Mouse (Mus musculus): ENCODE results near the gene Cmtm4. TPM values are rescaled to one million over a fixed set of nuclear protein-coding genes. Genes with fewer than 3 reads are reported as not detected.
"Not testable (repeated sequence)": the region's sequence is repeated elsewhere in the genome, so short reads cannot be mapped to it uniquely, and the experiment has no call there.

Gene Cmtm4
- total RNA-seq, 2 experiments from 2014 or later: 11.3 to 12.8 TPM

DNA sequence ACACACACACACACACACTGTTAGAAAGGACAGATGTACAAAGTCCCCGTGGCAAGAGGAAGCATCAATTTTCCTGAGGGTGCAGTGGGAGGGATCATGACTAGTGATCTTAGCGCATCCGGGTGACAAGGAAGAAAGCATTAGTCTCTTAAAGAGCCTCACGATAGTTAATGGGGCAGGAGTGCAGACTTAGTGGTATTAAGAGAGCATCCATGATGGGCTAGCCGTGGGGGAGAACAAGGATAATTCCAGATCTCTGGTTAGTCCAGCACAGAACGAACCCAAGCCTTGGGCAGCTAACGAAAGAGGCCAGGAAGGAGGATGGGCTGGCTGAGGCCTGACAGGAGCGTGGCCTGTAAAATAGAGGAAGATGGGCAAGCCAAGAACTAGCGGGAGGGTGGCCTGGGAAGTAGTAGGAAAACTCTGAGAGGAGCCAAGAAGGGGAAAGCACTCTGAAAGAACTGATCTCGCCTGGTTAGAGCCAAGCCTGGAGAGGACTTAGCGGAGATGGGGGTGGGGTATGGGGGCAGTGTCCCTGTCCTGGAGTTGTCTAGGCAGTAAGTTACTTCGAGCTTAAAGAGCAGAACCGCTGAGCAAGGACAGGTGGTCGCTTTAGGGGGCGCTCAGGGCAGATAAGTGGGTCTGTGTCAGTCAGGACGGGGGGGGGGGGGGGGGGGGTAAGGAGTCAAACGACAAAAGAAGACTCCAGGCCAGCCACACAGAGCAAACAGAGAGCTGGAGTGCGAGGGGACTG lies 56.2 kb downstream of the Cmtm4 start, which contains the start of gene Cmtm3:
Gene Cmtm3 (plus strand): TSS at position 182 of the 754 bp plus-strand sequence.
- peak; percentile 64 to 69 for DNase-seq

DNA sequence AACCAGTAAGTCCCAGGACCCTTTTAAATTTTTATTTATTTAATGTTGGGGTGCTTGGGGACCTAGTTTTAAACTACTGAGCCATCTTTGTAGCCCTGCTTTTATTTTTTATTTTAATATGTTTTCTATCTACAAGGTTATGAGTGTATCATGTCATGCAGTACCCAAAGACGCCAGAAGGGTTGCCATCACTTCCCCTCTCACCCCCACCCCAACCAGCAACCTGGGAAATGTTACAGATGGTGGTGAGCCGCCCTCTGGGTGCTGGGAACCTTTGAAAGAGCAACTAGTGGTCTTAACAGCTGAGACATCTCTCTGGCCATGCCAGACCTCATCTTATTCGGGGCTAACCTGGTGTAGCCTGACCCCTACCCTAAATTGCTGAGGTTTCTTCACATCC lies 57.7 kb downstream of the Cmtm4 start:
- DNase-seq: no peak

GRCm38 (mm10) chr8:104336806-104337205 lies 58.8 kb downstream of the Cmtm4 start:
- DNase-seq: no peak

DNA sequence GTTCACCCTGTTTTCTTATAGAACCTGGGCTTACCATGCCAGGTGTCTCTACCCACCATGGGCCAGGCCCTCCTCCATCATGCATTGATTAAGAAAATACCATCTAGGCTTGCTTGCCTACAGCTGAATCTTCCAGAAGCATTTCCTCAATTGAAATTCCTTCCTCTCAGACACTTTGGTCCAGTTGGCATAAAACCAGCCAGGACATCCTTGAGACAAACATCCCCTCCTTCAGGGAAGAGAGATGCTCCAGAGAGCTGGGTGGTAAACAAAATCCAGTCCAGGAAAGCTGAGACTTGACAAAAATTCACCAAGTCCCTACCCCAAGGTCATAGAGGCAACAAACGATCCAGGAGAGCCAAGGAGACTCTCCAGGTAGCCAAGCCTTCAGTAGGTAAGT lies 61.4 kb downstream of the Cmtm4 start:
- peak in 1 of 2 experiments; percentile 35 for DNase-seq

- peak in 1 of 2 experiments; percentile 37 for DNase-seq
Measured at GRCm38 (mm10) chr8:104333786-104334185, 61.8 kb downstream of the Cmtm4 start.

DNA sequence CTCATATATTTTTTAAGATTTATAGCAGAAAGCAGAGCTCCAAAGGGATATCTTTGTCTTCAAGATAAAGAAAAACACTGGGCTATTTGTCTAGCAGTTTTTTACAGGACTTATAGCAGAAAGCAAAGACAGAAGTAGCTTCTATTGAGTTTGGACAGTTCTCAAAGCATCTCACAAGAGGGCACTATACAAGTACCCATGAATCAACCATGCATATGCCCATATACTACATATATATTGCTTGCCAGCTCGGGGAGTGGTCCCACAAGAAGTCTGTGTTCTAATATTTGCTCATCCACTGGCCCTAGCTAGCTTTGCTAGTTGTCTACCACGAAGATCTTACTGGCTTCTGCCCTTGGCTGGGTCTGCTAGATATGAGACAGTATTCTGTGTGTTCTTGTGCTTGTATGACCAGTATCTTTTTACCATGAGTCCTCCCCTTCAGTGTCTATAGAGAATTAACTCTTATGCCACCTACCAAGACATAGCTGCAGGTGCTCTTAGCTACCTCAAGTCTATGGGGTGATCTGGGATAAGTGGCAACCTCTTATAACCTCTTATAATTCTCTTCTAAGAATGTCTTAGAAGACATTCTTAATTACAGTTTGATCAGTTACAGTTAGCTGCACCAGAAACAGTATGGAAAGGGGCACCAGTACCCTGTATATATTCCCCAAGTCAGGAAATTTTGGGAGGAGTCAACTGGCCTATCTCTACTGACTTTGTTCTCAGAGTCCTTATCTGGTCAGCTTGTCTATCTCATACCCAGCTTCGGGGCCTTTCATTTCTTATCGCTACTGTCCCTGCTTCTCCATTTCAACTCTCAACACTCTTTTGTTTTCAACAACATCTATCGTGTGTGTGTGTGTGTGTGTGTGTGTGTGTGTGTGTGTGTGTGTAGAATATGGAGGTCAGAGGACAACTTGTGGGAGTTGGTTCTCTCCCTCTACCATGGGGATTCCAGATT lies 62.7 kb downstream of the Cmtm4 start:
- DNase-seq: no peak

- not testable (repeated sequence) for DNase-seq
Measured at GRCm38 (mm10) chr8:104321930-104322329, 73.7 kb downstream of the Cmtm4 start, which contains the start of gene Cmtm2b. TSS of gene Cmtm2b (plus strand) at chr8:104322230.

DNA sequence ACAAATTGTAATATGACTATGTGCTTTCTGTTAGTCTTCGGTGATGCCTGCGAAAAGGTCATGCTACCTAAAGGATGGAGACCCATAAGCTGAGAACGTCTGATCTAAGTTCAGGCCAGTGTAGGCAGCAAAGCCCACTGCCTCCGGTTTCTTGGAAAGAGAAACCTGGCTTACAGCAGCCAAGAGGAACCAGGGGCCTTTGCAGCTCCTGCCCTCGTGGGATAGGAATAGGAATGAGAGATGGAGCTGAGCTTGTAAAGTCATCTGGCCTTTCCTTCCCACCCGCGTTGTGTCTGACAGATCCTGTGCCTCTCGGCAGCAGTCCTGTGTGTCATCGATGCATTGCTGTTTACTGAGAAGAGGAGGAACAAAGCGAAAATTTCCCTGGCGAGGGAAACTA lies 74.3 kb downstream of the Cmtm4 start, which contains the start of gene Gm11020:
Gene Gm11020 (plus strand): TSS at position 301 of the 400 bp plus-strand sequence.
- DNase-seq: not testable (repeated sequence)

GRCm38 (mm10) chr8:104313311-104313710 lies 82.3 kb downstream of the Cmtm4 start:
- peak; percentile 42 to 45 for DNase-seq

- not testable (repeated sequence) for DNase-seq
Measured at GRCm38 (mm10) chr8:104312023-104312422, 83.6 kb downstream of the Cmtm4 start.

DNA sequence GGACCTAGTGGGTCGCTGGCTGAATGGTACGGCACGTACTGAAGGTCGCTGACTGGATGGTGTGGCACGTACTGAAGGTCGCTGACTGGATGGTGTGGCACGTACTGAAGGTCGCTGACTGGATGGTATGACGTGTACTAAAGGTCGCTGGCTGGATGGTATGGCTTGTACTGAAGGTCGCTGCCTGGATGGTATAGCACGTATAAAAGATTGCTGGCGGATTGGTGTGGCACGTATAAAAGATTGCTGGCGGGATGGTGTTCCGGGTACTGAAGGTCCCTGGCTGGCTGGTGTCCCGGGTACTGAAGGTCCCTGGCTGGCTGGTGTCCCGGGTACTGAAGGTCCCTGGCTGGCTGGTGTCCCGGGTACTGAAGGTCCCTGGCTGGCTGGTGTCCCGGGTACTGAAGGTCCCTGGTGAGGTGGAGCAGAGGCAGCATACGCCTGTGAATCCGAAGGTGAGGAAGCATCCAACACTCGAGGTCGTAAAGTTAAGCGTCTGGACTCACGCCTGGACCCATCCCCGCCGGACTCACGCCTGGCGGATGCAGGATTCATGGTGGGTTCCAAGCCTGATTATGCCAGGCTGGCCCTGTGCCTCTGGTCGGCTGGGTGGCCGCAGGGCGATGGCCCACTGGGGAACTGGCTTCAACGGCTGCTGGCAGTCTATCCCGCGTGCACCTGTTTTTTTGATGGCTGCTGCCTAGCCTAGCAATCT lies 86.0 kb downstream of the Cmtm4 start, which contains the start of the genes Gm45711 and Cmtm1:
Gene Gm45711 (minus strand): TSS at position 641 of the 715 bp plus-strand sequence.
Gene Cmtm1 (minus strand): TSS at position 705 of the 715 bp plus-strand sequence.
- DNase-seq: peak; percentile 50 to 63

- not testable (repeated sequence) for DNase-seq
Measured at GRCm38 (mm10) chr8:104308341-104308740, 87.3 kb downstream of the Cmtm4 start.

GRCm38 (mm10) chr8:104304962-104305361 lies 90.6 kb downstream of the Cmtm4 start:
- DNase-seq: no peak

GRCm38 (mm10) chr8:104302536-104302935 lies 93.1 kb downstream of the Cmtm4 start:
- not testable (repeated sequence) for DNase-seq

- peak; percentile 4 to 10 for DNase-seq
Measured at GRCm38 (mm10) chr8:104301577-104301976, 94.0 kb downstream of the Cmtm4 start.

Other genes starting within 250 kb of the Cmtm4 start
- gene Bean1, start 225.4 kb downstream of the Cmtm4 start, total RNA-seq (2021): 1 to 10 TPM; 1.5 to 1.8 TPM
- 1 to 10 TPM; 7.2 to 9.5 TPM for gene Tk2, start 147.2 kb downstream of the Cmtm4 start, total RNA-seq (2021)
- gene Cklf, start 144.9 kb downstream of the Cmtm4 start, total RNA-seq (2021): 1 to 10 TPM; 2.6 to 4.8 TPM
- gene Cmtm2a, start 102.6 kb downstream of the Cmtm4 start, total RNA-seq (2021): not detected
- gene Gm45711, start 85.7 kb downstream of the Cmtm4 start, total RNA-seq (2021): not detected
- gene Cmtm1, start 85.7 kb downstream of the Cmtm4 start, total RNA-seq (2021): not detected
- gene Gm11020, start 74.2 kb downstream of the Cmtm4 start, total RNA-seq (2021): not detected
- not detected for gene Cmtm2b, start 73.6 kb downstream of the Cmtm4 start, total RNA-seq (2021)
- gene Cmtm3, start 56.4 kb downstream of the Cmtm4 start, total RNA-seq (2021): 10 to 100 TPM; 14.4 to 17.6 TPM
- 10 to 100 TPM; 89.0 to 94.5 TPM for gene Dync1li2, start 47.2 kb upstream of the Cmtm4 start, total RNA-seq (2021)
- not detected for gene Terb1, start 114.1 kb upstream of the Cmtm4 start, total RNA-seq (2021)
- 10 to 100 TPM; 26.8 to 34.9 TPM for gene Nae1, start 138.8 kb upstream of the Cmtm4 start, total RNA-seq (2021)
- 1 to 10 TPM; 1.5 to 2.7 TPM for gene Car7, start 138.9 kb upstream of the Cmtm4 start, total RNA-seq (2021)
- 10 to 100 TPM; 18.1 to 22.5 TPM for gene Pdp2, start 195.6 kb upstream of the Cmtm4 start, total RNA-seq (2021)
- gene Cdh16, start 228.6 kb upstream of the Cmtm4 start, total RNA-seq (2021): 1 to 10 TPM; 3.9 to 5.2 TPM
- 100 to 1,000 TPM in 1 of 2 experiments, 10 to 100 TPM in 1; 88.7 to 108 TPM for gene Rrad, start 235.5 kb upstream of the Cmtm4 start, total RNA-seq (2021)
- gene Ciao2b, start 246.2 kb upstream of the Cmtm4 start, total RNA-seq (2021): 10 to 100 TPM; 62.2 to 66.5 TPM